Mouse (Mus musculus): ENCODE data around the gene Kdr.

Kdr gene

DNA sequence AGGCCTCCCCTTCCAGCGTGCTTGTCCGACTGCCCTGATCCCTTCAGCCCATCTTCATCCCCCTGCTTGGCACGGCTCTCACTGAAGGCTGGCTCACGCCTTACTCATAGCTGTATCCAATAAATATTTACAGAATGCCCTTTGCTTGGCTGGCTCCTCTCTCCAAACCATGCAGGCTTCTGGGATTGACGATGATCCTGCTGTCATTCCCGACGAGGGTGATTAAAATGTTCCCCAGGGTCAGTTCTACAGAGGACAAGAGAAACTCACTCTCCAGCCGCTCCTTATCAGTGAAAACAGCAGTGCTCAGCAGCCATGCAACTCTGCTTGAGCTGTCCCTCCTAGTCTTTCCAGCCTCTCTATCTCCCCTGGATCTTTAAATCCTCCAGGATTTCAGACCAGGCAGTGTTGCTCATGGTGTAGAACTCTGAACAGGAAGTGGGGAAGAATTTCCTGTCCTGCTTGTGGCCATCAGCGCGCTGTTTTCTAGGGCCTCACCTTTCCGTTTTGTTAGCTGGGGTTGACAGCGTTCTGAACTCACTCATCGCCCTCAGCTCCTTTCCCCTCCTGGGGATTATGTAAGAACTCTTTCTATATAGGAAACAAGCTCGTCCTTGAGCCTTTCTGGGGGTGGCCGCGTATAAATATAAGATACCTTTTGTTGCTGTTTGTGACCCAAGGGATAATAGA is 77.9 kb downstream of the Kdr start:
- DNase-seq = no peak

DNA sequence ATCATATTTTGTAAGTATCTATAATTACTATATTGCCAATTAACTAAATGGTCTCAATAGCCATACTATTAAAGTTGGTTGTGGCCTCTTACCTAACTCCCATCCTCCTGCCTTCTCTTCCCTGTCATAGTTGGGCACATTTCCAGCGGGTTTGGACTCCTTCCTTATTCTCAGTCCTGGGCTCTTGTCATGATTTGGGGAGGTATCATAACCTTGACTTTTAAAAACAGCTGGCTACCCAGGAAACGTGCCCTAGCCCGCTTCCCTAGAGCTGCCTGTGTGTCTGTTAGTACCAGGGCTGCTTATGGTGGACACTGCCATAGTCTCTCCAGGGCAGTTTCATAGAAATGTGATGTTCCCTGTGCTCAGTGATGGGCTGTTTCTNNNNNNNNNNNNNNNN is 82.9 kb downstream of the Kdr start:
- DNase-seq = no peak

DNA sequence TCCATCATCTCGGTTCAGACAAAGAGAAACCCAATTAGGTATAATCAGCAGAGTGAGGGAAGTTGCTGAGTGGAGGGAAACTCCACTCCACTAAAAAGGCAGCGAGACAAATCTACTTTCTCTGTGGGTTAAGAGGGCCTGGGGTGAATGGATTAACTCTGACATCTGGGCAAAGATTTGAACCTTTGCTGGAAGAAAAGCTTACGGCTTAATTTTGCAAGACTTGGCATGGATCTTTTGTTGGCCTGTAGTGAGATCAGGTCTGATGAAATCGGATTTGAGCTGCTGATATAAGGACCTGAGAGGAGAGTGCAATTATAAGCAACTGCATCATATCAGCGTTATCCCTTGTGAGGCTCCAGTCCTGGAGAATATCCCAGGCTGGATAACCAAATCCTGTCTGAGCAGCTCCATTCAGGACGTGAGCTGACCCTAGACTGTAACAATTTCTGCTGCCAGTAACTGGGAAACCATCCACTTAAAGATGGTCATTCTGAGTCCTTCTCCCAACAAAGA is 85.2 kb downstream of the Kdr start:
- no peak for DNase-seq

Measured in spleen, adult 18-20 months (tissue).